Comparison of ENCODE assay signal across 8 mouse cellular contexts in the genomic region with DNA sequence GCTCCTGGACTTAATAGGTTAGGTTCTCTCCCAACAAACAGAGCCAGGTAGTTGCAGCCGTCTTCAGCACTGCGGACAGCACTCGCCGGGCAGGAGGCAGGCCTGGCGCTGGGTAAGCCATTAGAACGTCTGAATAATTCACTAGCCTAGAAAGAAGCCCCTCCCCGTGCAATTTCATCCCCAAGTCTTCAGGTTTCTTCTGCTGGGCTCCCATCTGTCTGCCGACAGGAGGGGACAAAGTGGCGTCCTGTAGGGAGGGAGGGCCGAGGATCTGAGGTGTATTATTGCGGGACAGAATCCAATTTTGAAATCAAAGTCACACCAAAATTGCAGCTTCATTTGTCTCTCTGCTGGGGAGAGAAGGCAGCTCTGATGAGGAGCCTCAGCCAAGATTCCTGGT. TPM values are rescaled to one million over a fixed set of nuclear protein-coding genes. Genes with fewer than 3 reads are reported as not detected.
DNase-seq lines count a peak whose midpoint lies in the region; ATAC-seq and TF ChIP-seq lines count a peak whose summit lies in the region.

No protein-coding gene starts in this region.

- 3% methylated on average over 11 of the region's 11 CpGs for WGBS in kidney, adult 2 months
- 4% methylated on average over 11 of the region's 11 CpGs for WGBS in hindbrain, postnatal 0 days

- H3K4me1 ChIP-seq in kidney, adult 2 months (ENCODE audit: control insufficient read depth, insufficient read depth, low read length) = no peaks in the 10 kb centered on the region
- H3K4me1 ChIP-seq in hindbrain, postnatal 0 days (ENCODE audit: insufficient read depth, low read length) = no peaks in the 10 kb centered on the region

- DNase-seq in kidney, adult 18-20 months = peak; percentile 3
- no peak for DNase-seq in kidney, adult 2 months
- DNase-seq in R1 (ENCODE audit: low read depth, low spot score) = peak; percentile 71
- peak; percentile 72 for DNase-seq in embryo, embryonic 10 days (ENCODE audit: low spot score)
- peak; percentile 71 for DNase-seq in hindbrain, postnatal 0 days (ENCODE audit: low spot score)
- DNase-seq in yolk sac, embryonic 10.5 days (ENCODE audit: low spot score) = peak; percentile 17
- DNase-seq in layer of hippocampus, postnatal 25 days (ENCODE audit: extremely low spot score in 1 of 2, low spot score in 1 of 2) = no peak
- no peak for DNase-seq in gastrocnemius, adult 18-20 months (ENCODE audit: low spot score)

- H3K9me3 ChIP-seq in hindbrain, postnatal 0 days (ENCODE audit: low read length) = no peaks in the 10 kb centered on the region

- H3K4me3 ChIP-seq in kidney, adult 2 months (ENCODE audit: insufficient read depth, low read depth, low read length) = no peak overlapping the region
- no peak overlapping the region for H3K4me3 ChIP-seq in hindbrain, postnatal 0 days (ENCODE audit: low read length)

- H3K27ac ChIP-seq in kidney, adult 2 months (ENCODE audit: insufficient read depth, low read depth, low read length) = no peak overlapping the region
- 0 out of 2 replicates have a peak overlapping the region, but pooled peaks have one; percentile 0 for H3K27ac ChIP-seq in hindbrain, postnatal 0 days

- TF ChIP-seq POLR2A in kidney, adult 2 months (IDR thresholded peaks at IDR 0.05; ENCODE audit: low read depth, low read length) = no peak

- no peaks in the 10 kb centered on the region for H3K36me3 ChIP-seq in kidney, adult 2 months (ENCODE audit: control insufficient read depth, insufficient read depth, low read length)
- H3K36me3 ChIP-seq in hindbrain, postnatal 0 days (ENCODE audit: insufficient read depth, low read length) = no peaks in the 10 kb centered on the region

- H3K9ac ChIP-seq in hindbrain, postnatal 0 days (replicated peaks; ENCODE audit: low read length) = no peak overlapping the region

- peak; percentile 74 for ATAC-seq in hindbrain, postnatal 0 days

- no peaks in the 10 kb centered on the region for H3K27me3 ChIP-seq in kidney, adult 2 months (replicated peaks; ENCODE audit: control insufficient read depth, insufficient read depth, low read length)
- no peaks in the 10 kb centered on the region for H3K27me3 ChIP-seq in hindbrain, postnatal 0 days (ENCODE audit: insufficient read depth, low read length)

- TF ChIP-seq CTCF in kidney, adult 2 months (conservative IDR thresholded peaks at IDR 0.05; ENCODE audit: insufficient read depth, insufficient read length, low read depth, low read length) = no peak
- no peak for TF ChIP-seq CTCF in hindbrain, postnatal 0 days (IDR thresholded peaks at IDR 0.05; ENCODE audit: low read depth)

- no peak overlapping the region for H3K4me2 ChIP-seq in hindbrain, postnatal 0 days (ENCODE audit: low read depth, low read length)

RNA-seq across cellular contexts. Expression of gene Rph3a, which starts 58.9 kb away (rescaled TPM):
- 0.80 and 0.83 TPM in 2 replicates for polyA plus RNA-seq in kidney, adult 2 months (2012; rRNA removed)
- total RNA-seq in hindbrain, postnatal 0 days (2014; rRNA removed) = 44.3 and 50.7 TPM in 2 replicates
- 35.2 and 39.4 TPM in 2 replicates for polyA plus RNA-seq in hindbrain, postnatal 0 days (2015; fragmentation: Nextera tagmentation; extraction: Ambion mirVana)
- total RNA-seq in layer of hippocampus, postnatal 25 days (2021) = 100 to 1,000 TPM; 203 to 233 TPM
- total RNA-seq in gastrocnemius, adult 18-20 months (2021) = not detected

Comparison
In these comparisons a context has a peak if more than half of its experiments do, and no peak if none do; other contexts are left out.
1. DNase-seq: peak in kidney, adult 18-20 months (single experiment), R1 (single experiment), embryo, embryonic 10 days (single experiment), hindbrain, postnatal 0 days (single experiment) and yolk sac, embryonic 10.5 days (single experiment); none in kidney, adult 2 months (single experiment), layer of hippocampus, postnatal 25 days (0 of 2) and gastrocnemius, adult 18-20 months (single experiment).
2. RNA of gene Rph3a, which starts 58.9 kb away (total RNA-seq): 203 to 233 TPM in layer of hippocampus, postnatal 25 days and 44.3 to 50.7 TPM in hindbrain, postnatal 0 days; not detected in gastrocnemius, adult 18-20 months; every median in the first group is over 10 times any median in the second.